Mouse (Mus musculus): Measurements from ENCODE around the gene 4933430I17Rik. TPM values are rescaled to one million over a fixed set of nuclear protein-coding genes. Genes with fewer than 3 reads are reported as not detected.

The 4933430I17Rik gene
- polyA plus RNA-seq, 2 experiments, result 0.35 to 0.54 TPM

DNA sequence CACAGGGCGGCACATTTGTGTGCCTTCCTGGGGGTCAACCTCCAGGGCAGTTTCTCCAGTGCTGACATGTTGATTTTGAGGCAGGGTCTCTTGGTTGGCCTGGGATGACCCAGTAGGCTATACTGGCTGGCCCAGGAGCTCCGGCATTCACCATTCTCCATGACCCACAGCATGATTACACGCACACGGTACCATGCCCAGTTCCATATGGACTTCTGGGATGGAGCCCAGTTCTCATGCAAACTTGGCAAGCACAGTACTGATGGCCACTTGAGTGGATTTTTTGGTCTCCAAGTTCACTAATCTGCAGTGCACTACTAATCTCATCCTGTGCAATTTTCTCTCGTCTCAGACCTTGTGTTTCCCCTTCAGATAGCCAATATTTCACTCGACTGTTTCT, 42.5 kb downstream of the 4933430I17Rik start:
- no peak overlapping the region for H3K9ac ChIP-seq (ENCODE audit: low read depth, low read length, severe bottlenecking)
- H3K27ac ChIP-seq (replicated peaks; ENCODE audit: low read depth, low read length), result no peak overlapping the region
- no peak for ATAC-seq (ENCODE audit: low FRiP score, low read depth)
- no peak overlapping the region for H3K4me3 ChIP-seq (replicated peaks; ENCODE audit: low read length)
- no peaks in the 10 kb centered on the region for H3K27me3 ChIP-seq (ENCODE audit: control insufficient read depth, insufficient read depth, low read length)
- no peaks in the 10 kb centered on the region for H3K9me3 ChIP-seq (ENCODE audit: control insufficient read depth, low read length)
- H3K4me2 ChIP-seq (replicated peaks; ENCODE audit: low read depth, low read length, severe bottlenecking), result no peak overlapping the region
- no peak for TF ChIP-seq POLR2A (IDR thresholded peaks at IDR 0.05; ENCODE audit: borderline replicate concordance, extremely low read depth, insufficient read depth, insufficient read length)
- no peaks in the 10 kb centered on the region for H3K4me1 ChIP-seq (ENCODE audit: control insufficient read depth, insufficient read depth, low read length)
- DNase-seq (ENCODE audit: low spot score), result no peak
- 86% methylated on average over 6 of the region's 6 CpGs for WGBS
- H3K36me3 ChIP-seq (ENCODE audit: control insufficient read depth, insufficient read depth, low read length), result no peaks in the 10 kb centered on the region

- no peak overlapping the region for H3K4me2 ChIP-seq (replicated peaks; ENCODE audit: low read depth, low read length, severe bottlenecking)
- no peak overlapping the region for H3K27ac ChIP-seq (replicated peaks; ENCODE audit: low read depth, low read length)
- H3K36me3 ChIP-seq (ENCODE audit: control insufficient read depth, insufficient read depth, low read length), result no peaks in the 10 kb centered on the region
- H3K4me1 ChIP-seq (ENCODE audit: control insufficient read depth, insufficient read depth, low read length), result no peaks in the 10 kb centered on the region
- no peak overlapping the region for H3K4me3 ChIP-seq (replicated peaks; ENCODE audit: low read length)
- no peaks in the 10 kb centered on the region for H3K9me3 ChIP-seq (ENCODE audit: control insufficient read depth, low read length)
- DNase-seq (ENCODE audit: low spot score) (no peak), ATAC-seq (ENCODE audit: low FRiP score, low read depth) (no peak)
- no peaks in the 10 kb centered on the region for H3K27me3 ChIP-seq (ENCODE audit: control insufficient read depth, insufficient read depth, low read length)
- WGBS, result 78% methylated on average over 1 of the region's 1 CpGs
- no peak overlapping the region for H3K9ac ChIP-seq (ENCODE audit: low read depth, low read length, severe bottlenecking)
- TF ChIP-seq POLR2A (IDR thresholded peaks at IDR 0.05; ENCODE audit: borderline replicate concordance, extremely low read depth, insufficient read depth, insufficient read length), result no peak
These were observed 43.2 kb downstream of the 4933430I17Rik start for GRCm38 (mm10) chr4:62568359-62568758.

- H3K4me2 ChIP-seq (replicated peaks; ENCODE audit: low read depth, low read length, severe bottlenecking), result no peak overlapping the region
- no peak for TF ChIP-seq POLR2A (IDR thresholded peaks at IDR 0.05; ENCODE audit: borderline replicate concordance, extremely low read depth, insufficient read depth, insufficient read length)
- WGBS, result 91% methylated on average over 5 of the region's 5 CpGs
- no peaks in the 10 kb centered on the region for H3K27me3 ChIP-seq (ENCODE audit: control insufficient read depth, insufficient read depth, low read length)
- ATAC-seq (ENCODE audit: low FRiP score, low read depth), result no peak
- H3K4me3 ChIP-seq (replicated peaks; ENCODE audit: low read length), result no peak overlapping the region
- H3K9me3 ChIP-seq (ENCODE audit: control insufficient read depth, low read length), result no peaks in the 10 kb centered on the region
- no peaks in the 10 kb centered on the region for H3K4me1 ChIP-seq (ENCODE audit: control insufficient read depth, insufficient read depth, low read length)
- no peak for DNase-seq (ENCODE audit: low spot score)
- H3K9ac ChIP-seq (ENCODE audit: low read depth, low read length, severe bottlenecking), result no peak overlapping the region
- no peaks in the 10 kb centered on the region for H3K36me3 ChIP-seq (ENCODE audit: control insufficient read depth, insufficient read depth, low read length)
- no peak overlapping the region for H3K27ac ChIP-seq (replicated peaks; ENCODE audit: low read depth, low read length)
These were observed 44.4 kb downstream of the 4933430I17Rik start for GRCm38 (mm10) chr4:62569603-62570002.

DNA sequence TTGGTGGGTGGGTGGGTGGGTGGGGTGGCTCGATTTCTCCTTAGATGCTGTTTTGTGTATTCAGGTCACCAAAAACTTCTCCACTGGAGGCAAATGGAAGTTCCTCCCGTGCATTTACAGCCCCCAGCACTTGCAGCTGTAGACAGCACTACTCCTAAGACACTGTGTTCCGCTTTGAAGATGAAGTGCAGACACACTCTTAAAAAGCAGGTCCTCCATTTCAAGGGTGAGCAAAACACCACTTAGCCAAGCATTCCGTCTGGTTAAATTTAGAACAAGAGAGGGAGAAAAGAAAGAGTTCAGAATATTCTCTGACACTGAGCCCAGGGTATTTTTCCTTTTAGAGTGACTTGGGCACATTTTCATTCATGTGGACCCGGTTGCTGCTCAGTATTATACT, 44.9 kb downstream of the 4933430I17Rik start:
- H3K4me2 ChIP-seq (replicated peaks; ENCODE audit: low read depth, low read length, severe bottlenecking), result no peak overlapping the region
- DNase-seq (ENCODE audit: low spot score) (no peak), ATAC-seq (ENCODE audit: low FRiP score, low read depth) (no peak)
- H3K27ac ChIP-seq (replicated peaks; ENCODE audit: low read depth, low read length), result no peak overlapping the region
- 58% methylated on average over 5 of the region's 5 CpGs for WGBS
- no peak overlapping the region for H3K9ac ChIP-seq (ENCODE audit: low read depth, low read length, severe bottlenecking)
- no peak for TF ChIP-seq POLR2A (IDR thresholded peaks at IDR 0.05; ENCODE audit: borderline replicate concordance, extremely low read depth, insufficient read depth, insufficient read length)
- H3K4me3 ChIP-seq (replicated peaks; ENCODE audit: low read length), result no peak overlapping the region
- H3K27me3 ChIP-seq (ENCODE audit: control insufficient read depth, insufficient read depth, low read length), result no peaks in the 10 kb centered on the region
- H3K4me1 ChIP-seq (ENCODE audit: control insufficient read depth, insufficient read depth, low read length), result no peaks in the 10 kb centered on the region
- H3K36me3 ChIP-seq (ENCODE audit: control insufficient read depth, insufficient read depth, low read length), result no peaks in the 10 kb centered on the region
- no peaks in the 10 kb centered on the region for H3K9me3 ChIP-seq (ENCODE audit: control insufficient read depth, low read length)

- Histone ChIP-seq H3K4me1 (ENCODE audit: control insufficient read depth, insufficient read depth, low read length) (peaks cover 17% of the 10 kb centered on the region), H3K4me3 (replicated peaks; ENCODE audit: low read length) (peak overlapping the region; percentile 34), H3K36me3 (ENCODE audit: control insufficient read depth, insufficient read depth, low read length) (no peaks in the 10 kb centered on the region), H3K27ac (replicated peaks; ENCODE audit: low read depth, low read length) (no peak overlapping the region), H3K9ac (ENCODE audit: low read depth, low read length, severe bottlenecking) (no peak overlapping the region), H3K27me3 (ENCODE audit: control insufficient read depth, insufficient read depth, low read length) (peaks cover 19% of the 10 kb centered on the region), H3K9me3 (ENCODE audit: control insufficient read depth, low read length) (no peaks in the 10 kb centered on the region), H3K4me2 (replicated peaks; ENCODE audit: low read depth, low read length, severe bottlenecking) (peak overlapping the region; percentile 67)
- TF ChIP-seq POLR2A (IDR thresholded peaks at IDR 0.05; ENCODE audit: borderline replicate concordance, extremely low read depth, insufficient read depth, insufficient read length), result no peak
- WGBS, result 12% methylated on average over 18 of the region's 18 CpGs
- ATAC-seq (ENCODE audit: low FRiP score, low read depth) (no peak), DNase-seq (ENCODE audit: low spot score) (peak; percentile 16)
These were observed 57.4 kb downstream of the 4933430I17Rik start for GRCm38 (mm10) chr4:62582365-62583264.
